Mouse (Mus musculus): ENCODE results near the gene Map7. TPM values are rescaled to one million over a fixed set of nuclear protein-coding genes. Genes with fewer than 3 reads are reported as not detected.
A peak's percentile ranks its signal among the peaks of the same experiment; 100 is the strongest.

Gene Map7
- polyA plus RNA-seq, 1 experiment, result 108 TPM

DNA sequence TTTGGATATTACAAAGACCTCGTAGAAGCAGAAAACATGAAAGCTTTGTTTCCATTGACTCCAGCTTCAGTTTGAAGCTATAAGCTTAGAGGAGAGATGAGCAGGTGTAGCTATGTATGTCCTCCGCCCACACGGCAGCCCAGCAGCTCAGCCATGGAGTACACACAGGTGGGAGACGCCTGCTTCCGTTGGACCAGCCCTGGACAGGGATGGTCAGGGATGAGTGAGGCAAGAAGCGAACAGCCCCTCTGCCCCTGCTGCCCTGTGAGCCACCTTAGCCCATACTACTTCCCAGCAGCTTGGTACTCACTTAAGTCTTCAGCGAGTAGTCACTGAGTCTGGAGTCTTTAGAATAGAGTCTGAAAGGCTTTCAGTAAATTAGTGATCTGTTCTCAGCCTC lies 58.7 kb downstream of the Map7 start:
- Histone ChIP-seq H3K9ac (ENCODE audit: low read depth, poor library complexity, severe bottlenecking) (no peak overlapping the region), H3K4me3 (ENCODE audit: low read depth, low read length) (no peak overlapping the region), H3K4me1 (ENCODE audit: control insufficient read depth, insufficient read depth, low read length) (no peaks in the 10 kb centered on the region), H3K9me3 (replicated peaks; ENCODE audit: control insufficient read depth, insufficient read depth, low read length, poor library complexity, severe bottlenecking) (no peaks in the 10 kb centered on the region), H3K36me3 (ENCODE audit: control insufficient read depth, insufficient read depth, low read length, poor library complexity, severe bottlenecking) (no peaks in the 10 kb centered on the region), H3K27me3 (ENCODE audit: control insufficient read depth, insufficient read depth, low read length, poor library complexity, severe bottlenecking) (no peaks in the 10 kb centered on the region), H3K27ac (ENCODE audit: insufficient read depth, low read length) (no peak overlapping the region)
- TF ChIP-seq CTCF (IDR thresholded peaks at IDR 0.05; ENCODE audit: low read depth, low read length) (no peak), POLR2A (IDR thresholded peaks at IDR 0.05; ENCODE audit: insufficient read depth, low read length) (no peak), EP300 (IDR thresholded peaks at IDR 0.05; ENCODE audit: insufficient read depth, low read depth, low read length) (no peak)

DNA sequence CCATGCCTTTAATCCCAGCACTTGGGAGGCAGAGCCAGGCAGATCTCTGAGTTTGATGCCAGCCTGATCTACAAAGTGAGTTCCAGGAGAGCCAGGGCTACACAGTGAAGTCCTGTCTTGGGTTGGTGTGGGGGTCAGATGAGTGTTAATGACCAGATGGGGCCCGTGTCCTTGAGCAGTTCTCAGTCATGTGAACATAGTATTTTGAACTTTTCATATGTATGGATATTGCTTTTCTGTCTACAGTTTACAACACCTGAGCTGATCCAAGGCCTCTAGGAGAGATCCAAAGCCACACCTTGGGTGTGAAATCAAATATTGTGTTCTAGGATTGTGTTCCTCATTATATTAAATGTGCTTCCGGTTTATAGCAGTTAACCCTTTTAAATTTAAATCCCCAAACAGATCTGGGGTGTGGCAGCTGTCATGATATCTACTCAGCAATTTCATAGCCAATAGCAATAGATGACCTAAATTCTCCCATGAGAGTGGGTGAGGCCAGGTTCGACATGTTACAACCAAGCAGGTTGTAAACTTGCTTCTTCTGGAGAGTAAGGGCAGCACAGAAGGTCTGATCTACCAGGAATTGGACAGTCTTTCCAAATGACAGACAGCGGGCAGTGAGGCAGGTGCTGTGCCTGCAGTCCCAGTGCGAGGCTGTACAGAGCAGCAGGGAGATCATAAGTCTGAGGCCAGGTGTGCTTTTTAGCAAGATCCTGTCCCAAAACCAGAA lies 61.5 kb downstream of the Map7 start:
- H3K27me3 ChIP-seq (ENCODE audit: control insufficient read depth, insufficient read depth, low read length, poor library complexity, severe bottlenecking), result no peaks in the 10 kb centered on the region
- H3K27ac ChIP-seq (ENCODE audit: insufficient read depth, low read length), result no peak overlapping the region
- no peak overlapping the region for H3K9ac ChIP-seq (ENCODE audit: low read depth, poor library complexity, severe bottlenecking)
- H3K9me3 ChIP-seq (replicated peaks; ENCODE audit: control insufficient read depth, insufficient read depth, low read length, poor library complexity, severe bottlenecking), result no peaks in the 10 kb centered on the region
- TF ChIP-seq EP300 (IDR thresholded peaks at IDR 0.05; ENCODE audit: insufficient read depth, low read depth, low read length), result no peak
- no peak for TF ChIP-seq POLR2A (IDR thresholded peaks at IDR 0.05; ENCODE audit: insufficient read depth, low read length)
- no peak for TF ChIP-seq CTCF (IDR thresholded peaks at IDR 0.05; ENCODE audit: low read depth, low read length)
- H3K4me3 ChIP-seq (ENCODE audit: low read depth, low read length), result no peak overlapping the region
- no peaks in the 10 kb centered on the region for H3K36me3 ChIP-seq (ENCODE audit: control insufficient read depth, insufficient read depth, low read length, poor library complexity, severe bottlenecking)
- no peaks in the 10 kb centered on the region for H3K4me1 ChIP-seq (ENCODE audit: control insufficient read depth, insufficient read depth, low read length)

DNA sequence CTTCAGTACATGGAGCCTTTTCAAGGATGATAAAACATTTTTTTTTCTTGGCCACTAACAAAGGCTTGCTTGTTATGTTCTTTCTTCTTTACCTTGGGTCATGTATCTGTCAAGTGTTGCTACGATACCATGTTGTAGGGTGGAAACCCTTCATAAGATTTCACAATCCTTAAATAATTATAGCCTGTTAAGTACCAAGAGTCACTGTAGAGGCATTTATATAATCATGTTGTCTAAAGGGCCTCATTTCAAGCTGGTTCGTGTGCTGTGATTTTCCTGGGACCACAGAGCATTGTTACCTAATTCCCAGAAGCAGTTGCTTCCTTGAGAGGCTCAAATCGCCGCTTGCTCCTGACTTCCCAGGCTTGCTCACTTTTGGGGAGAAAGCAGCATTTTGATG lies 66.1 kb downstream of the Map7 start:
- H3K27me3 ChIP-seq (ENCODE audit: control insufficient read depth, insufficient read depth, low read length, poor library complexity, severe bottlenecking), result no peaks in the 10 kb centered on the region
- H3K36me3 ChIP-seq (ENCODE audit: control insufficient read depth, insufficient read depth, low read length, poor library complexity, severe bottlenecking), result no peaks in the 10 kb centered on the region
- no peaks in the 10 kb centered on the region for H3K9me3 ChIP-seq (replicated peaks; ENCODE audit: control insufficient read depth, insufficient read depth, low read length, poor library complexity, severe bottlenecking)
- H3K27ac ChIP-seq (ENCODE audit: insufficient read depth, low read length), result no peak overlapping the region
- H3K4me1 ChIP-seq (ENCODE audit: control insufficient read depth, insufficient read depth, low read length), result peaks cover 6% of the 10 kb centered on the region
- TF ChIP-seq EP300 (IDR thresholded peaks at IDR 0.05; ENCODE audit: insufficient read depth, low read depth, low read length) (no peak), CTCF (IDR thresholded peaks at IDR 0.05; ENCODE audit: low read depth, low read length) (no peak), POLR2A (IDR thresholded peaks at IDR 0.05; ENCODE audit: insufficient read depth, low read length) (no peak)
- H3K4me3 ChIP-seq (ENCODE audit: low read depth, low read length), result no peak overlapping the region
- no peak overlapping the region for H3K9ac ChIP-seq (ENCODE audit: low read depth, poor library complexity, severe bottlenecking)

DNA sequence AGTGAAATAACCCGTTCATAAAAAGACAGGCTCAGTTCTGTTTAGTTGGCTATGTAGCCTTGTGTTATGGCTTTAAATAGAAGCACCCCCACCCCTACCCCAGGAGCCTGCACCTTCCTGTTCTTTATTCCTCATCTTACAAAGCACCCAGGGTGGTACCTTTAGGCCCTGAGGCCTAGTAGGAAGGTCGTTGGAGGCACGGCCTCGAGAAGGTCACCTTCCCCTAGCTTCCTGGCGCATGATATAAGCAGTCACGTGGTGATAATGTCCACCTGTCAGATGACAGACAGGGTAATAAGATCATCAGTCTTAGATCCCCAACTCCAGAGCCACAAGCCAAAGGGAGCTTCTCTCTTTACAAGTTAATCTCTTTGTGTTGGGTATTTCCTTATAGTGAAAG lies 68.7 kb downstream of the Map7 start:
- Histone ChIP-seq H3K27ac (ENCODE audit: insufficient read depth, low read length) (peak overlapping the region; percentile 79; the same call in 1 of the 2 replicates), H3K27me3 (ENCODE audit: control insufficient read depth, insufficient read depth, low read length, poor library complexity, severe bottlenecking) (no peaks in the 10 kb centered on the region), H3K36me3 (ENCODE audit: control insufficient read depth, insufficient read depth, low read length, poor library complexity, severe bottlenecking) (no peaks in the 10 kb centered on the region), H3K4me1 (ENCODE audit: control insufficient read depth, insufficient read depth, low read length) (peaks cover 6% of the 10 kb centered on the region), H3K4me3 (ENCODE audit: low read depth, low read length) (no peak overlapping the region), H3K9ac (ENCODE audit: low read depth, poor library complexity, severe bottlenecking) (no peak overlapping the region), H3K9me3 (replicated peaks; ENCODE audit: control insufficient read depth, insufficient read depth, low read length, poor library complexity, severe bottlenecking) (no peaks in the 10 kb centered on the region)
- TF ChIP-seq POLR2A (IDR thresholded peaks at IDR 0.05; ENCODE audit: insufficient read depth, low read length) (no peak), CTCF (IDR thresholded peaks at IDR 0.05; ENCODE audit: low read depth, low read length) (no peak), EP300 (IDR thresholded peaks at IDR 0.05; ENCODE audit: insufficient read depth, low read depth, low read length) (peak; percentile 100)

DNA sequence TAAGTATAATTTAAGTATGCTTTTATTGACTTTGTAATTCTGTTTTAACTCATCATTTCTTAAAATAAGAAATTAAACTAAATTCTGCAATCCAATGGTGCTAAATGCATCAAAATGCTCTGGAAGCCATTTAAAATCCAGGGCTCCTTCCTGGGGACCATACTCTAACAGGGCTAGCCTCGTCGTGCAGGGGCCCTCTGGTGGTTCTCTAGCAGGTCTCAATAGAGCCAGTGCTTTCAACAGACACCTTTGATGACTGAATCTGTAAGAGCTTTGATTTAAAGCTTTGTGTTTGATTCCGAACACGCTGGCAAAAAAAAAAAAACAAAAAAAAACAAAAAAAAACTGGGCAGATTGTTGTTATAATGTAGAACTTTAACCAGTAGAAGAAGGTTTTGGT lies 70.6 kb downstream of the Map7 start:
- no peaks in the 10 kb centered on the region for H3K36me3 ChIP-seq (ENCODE audit: control insufficient read depth, insufficient read depth, low read length, poor library complexity, severe bottlenecking)
- no peak for TF ChIP-seq CTCF (IDR thresholded peaks at IDR 0.05; ENCODE audit: low read depth, low read length)
- TF ChIP-seq POLR2A (IDR thresholded peaks at IDR 0.05; ENCODE audit: insufficient read depth, low read length), result no peak
- no peak for TF ChIP-seq EP300 (IDR thresholded peaks at IDR 0.05; ENCODE audit: insufficient read depth, low read depth, low read length)
- H3K9ac ChIP-seq (ENCODE audit: low read depth, poor library complexity, severe bottlenecking), result no peak overlapping the region
- H3K4me3 ChIP-seq (ENCODE audit: low read depth, low read length), result no peak overlapping the region
- no peaks in the 10 kb centered on the region for H3K9me3 ChIP-seq (replicated peaks; ENCODE audit: control insufficient read depth, insufficient read depth, low read length, poor library complexity, severe bottlenecking)
- H3K27ac ChIP-seq (ENCODE audit: insufficient read depth, low read length), result no peak overlapping the region
- H3K4me1 ChIP-seq (ENCODE audit: control insufficient read depth, insufficient read depth, low read length), result peaks cover 6% of the 10 kb centered on the region
- H3K27me3 ChIP-seq (ENCODE audit: control insufficient read depth, insufficient read depth, low read length, poor library complexity, severe bottlenecking), result no peaks in the 10 kb centered on the region

DNA sequence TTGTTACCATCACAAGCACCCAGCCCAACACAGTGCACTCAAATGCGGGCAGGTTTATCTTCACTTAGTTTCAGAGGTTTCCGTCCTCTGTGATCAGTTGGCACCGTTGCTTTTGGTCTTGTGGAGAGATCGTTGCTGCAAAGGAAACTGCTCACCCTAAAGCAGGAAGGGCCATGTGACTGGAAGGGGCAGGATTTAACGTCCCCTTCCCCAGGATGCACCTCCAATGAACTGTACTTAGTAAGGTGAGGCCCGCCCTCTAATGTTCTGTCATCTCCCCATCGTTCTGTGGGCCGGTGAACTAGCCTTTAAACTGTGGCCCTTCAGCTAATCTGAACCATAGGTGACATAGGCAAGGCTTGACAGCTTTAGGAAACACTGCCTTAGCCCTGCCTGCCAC lies 71.3 kb downstream of the Map7 start:
- Histone ChIP-seq H3K4me1 (ENCODE audit: control insufficient read depth, insufficient read depth, low read length) (peaks cover 6% of the 10 kb centered on the region), H3K9ac (ENCODE audit: low read depth, poor library complexity, severe bottlenecking) (no peak overlapping the region), H3K36me3 (ENCODE audit: control insufficient read depth, insufficient read depth, low read length, poor library complexity, severe bottlenecking) (no peaks in the 10 kb centered on the region), H3K4me3 (ENCODE audit: low read depth, low read length) (peak overlapping the region; percentile 43), H3K9me3 (replicated peaks; ENCODE audit: control insufficient read depth, insufficient read depth, low read length, poor library complexity, severe bottlenecking) (no peaks in the 10 kb centered on the region), H3K27ac (ENCODE audit: insufficient read depth, low read length) (no peak overlapping the region; the same call in 1 of the 2 replicates), H3K27me3 (ENCODE audit: control insufficient read depth, insufficient read depth, low read length, poor library complexity, severe bottlenecking) (no peaks in the 10 kb centered on the region)
- TF ChIP-seq POLR2A (IDR thresholded peaks at IDR 0.05; ENCODE audit: insufficient read depth, low read length), result no peak
